Mouse (Mus musculus): ENCODE data around the gene Mcm10. TPM values are rescaled to one million over a fixed set of nuclear protein-coding genes. Genes with fewer than 3 reads are reported as not detected.

Gene Mcm10
- polyA plus RNA-seq, 1 experiment = 4.1 TPM

DNA sequence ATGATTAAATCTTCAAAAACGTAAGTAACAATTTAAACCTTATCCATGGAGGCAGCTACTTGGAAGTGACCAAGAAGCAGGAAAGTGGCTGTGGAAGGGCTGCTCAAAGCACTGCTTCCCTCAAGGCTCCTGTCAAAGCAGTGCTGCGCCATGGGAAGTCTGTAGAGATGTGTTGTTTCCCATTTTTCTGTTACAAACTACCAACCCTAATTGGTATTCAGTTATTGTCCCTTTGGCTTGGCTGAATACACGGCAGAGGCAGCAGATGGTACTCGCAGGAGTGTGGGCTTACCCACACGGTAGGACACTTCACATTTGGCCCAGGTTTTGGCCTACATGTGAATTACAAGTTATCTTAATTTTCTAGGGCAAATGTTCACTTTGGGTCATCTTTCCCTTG, 25.7 kb upstream of the Mcm10 start:
- H3K27ac ChIP-seq (ENCODE audit: control insufficient read depth, insufficient read depth, low read depth, low read length) = no peak overlapping the region
- no peaks in the 10 kb centered on the region for H3K4me1 ChIP-seq (ENCODE audit: control insufficient read depth, insufficient read depth, low read length)
- H3K4me3 ChIP-seq (ENCODE audit: control insufficient read depth, low read depth, low read length) = no peak overlapping the region
- H3K27me3 ChIP-seq (ENCODE audit: control insufficient read depth, insufficient read depth, low read length) = no peaks in the 10 kb centered on the region
- H3K36me3 ChIP-seq (ENCODE audit: control insufficient read depth, insufficient read depth, low read length) = peaks cover 2% of the 10 kb centered on the region; the same call in 1 of the 2 replicates
- TF ChIP-seq CTCF (IDR thresholded peaks at IDR 0.05; ENCODE audit: control insufficient read depth, insufficient read depth, insufficient replicate concordance, low read depth, low read length) (no peak), POLR2A (IDR thresholded peaks at IDR 0.05; ENCODE audit: control insufficient read depth, low read depth, low read length) (no peak)

DNA sequence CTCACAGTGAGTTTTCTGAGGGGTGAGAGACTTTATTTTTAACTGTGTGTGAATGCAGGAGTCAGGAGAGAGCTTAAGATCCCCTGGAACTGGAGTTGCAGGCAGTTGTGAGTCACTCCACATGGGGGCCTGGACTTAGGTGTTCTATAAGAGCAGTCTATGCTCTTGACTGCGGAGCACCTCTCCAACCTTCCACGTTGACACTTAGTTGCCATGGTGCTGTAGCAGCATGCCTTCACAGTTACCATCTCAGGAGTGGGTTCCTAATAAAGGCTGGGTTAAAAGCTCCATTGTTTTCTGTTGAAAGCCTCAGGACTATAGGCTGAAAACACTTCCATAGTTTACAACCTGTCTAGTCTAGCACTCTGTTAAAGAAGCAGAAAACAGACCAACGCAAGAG, 24.8 kb upstream of the Mcm10 start:
- no peak for TF ChIP-seq CTCF (IDR thresholded peaks at IDR 0.05; ENCODE audit: control insufficient read depth, insufficient read depth, insufficient replicate concordance, low read depth, low read length)
- no peaks in the 10 kb centered on the region for H3K27me3 ChIP-seq (ENCODE audit: control insufficient read depth, insufficient read depth, low read length)
- H3K36me3 ChIP-seq (ENCODE audit: control insufficient read depth, insufficient read depth, low read length) = peaks cover 2% of the 10 kb centered on the region; the same call in 1 of the 2 replicates
- H3K27ac ChIP-seq (ENCODE audit: control insufficient read depth, insufficient read depth, low read depth, low read length) = no peak overlapping the region
- H3K4me1 ChIP-seq (ENCODE audit: control insufficient read depth, insufficient read depth, low read length) = no peaks in the 10 kb centered on the region
- H3K4me3 ChIP-seq (ENCODE audit: control insufficient read depth, low read depth, low read length) = peak overlapping the region; percentile 8; the same call in 1 of the 2 replicates

DNA sequence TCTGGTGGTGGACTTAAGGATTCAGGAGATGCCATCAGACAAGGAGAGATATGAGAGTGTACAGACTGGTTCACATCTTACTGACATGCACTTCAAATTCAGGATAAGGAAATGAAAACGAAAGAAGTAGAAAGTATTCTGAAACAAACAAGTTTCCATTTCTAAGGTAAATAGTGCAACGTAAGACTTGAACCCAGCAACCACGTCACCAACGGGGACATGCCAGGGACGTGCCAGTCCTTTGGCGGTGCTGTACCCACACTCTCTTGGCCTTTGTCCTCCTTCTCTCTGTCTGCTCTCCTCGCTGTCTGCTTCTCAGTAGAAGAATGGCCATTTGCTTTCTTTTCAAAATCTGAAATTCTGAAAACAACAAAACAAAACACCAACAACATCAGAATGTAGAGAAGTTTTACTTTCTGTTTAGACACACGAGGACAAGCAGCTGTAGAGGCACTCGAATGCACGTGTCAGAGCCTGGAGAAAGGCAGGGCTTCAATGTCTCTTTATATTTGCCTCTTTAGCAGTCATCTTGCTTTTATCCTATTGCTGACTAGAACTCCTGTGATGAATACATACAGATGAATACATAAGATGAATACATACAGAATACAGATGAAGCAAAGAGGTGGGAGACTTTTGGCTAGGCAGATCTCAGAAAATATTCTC, 24.0 kb upstream of the Mcm10 start:
- H3K27me3 ChIP-seq (ENCODE audit: control insufficient read depth, insufficient read depth, low read length) = no peaks in the 10 kb centered on the region
- no peaks in the 10 kb centered on the region for H3K4me1 ChIP-seq (ENCODE audit: control insufficient read depth, insufficient read depth, low read length)
- no peak overlapping the region for H3K4me3 ChIP-seq (ENCODE audit: control insufficient read depth, low read depth, low read length)
- no peak overlapping the region for H3K27ac ChIP-seq (ENCODE audit: control insufficient read depth, insufficient read depth, low read depth, low read length)
- H3K36me3 ChIP-seq (ENCODE audit: control insufficient read depth, insufficient read depth, low read length) = peaks cover 2% of the 10 kb centered on the region; the same call in 1 of the 2 replicates
- TF ChIP-seq POLR2A (IDR thresholded peaks at IDR 0.05; ENCODE audit: control insufficient read depth, low read depth, low read length) = no peak
- no peak for TF ChIP-seq CTCF (IDR thresholded peaks at IDR 0.05; ENCODE audit: control insufficient read depth, insufficient read depth, insufficient replicate concordance, low read depth, low read length)

DNA sequence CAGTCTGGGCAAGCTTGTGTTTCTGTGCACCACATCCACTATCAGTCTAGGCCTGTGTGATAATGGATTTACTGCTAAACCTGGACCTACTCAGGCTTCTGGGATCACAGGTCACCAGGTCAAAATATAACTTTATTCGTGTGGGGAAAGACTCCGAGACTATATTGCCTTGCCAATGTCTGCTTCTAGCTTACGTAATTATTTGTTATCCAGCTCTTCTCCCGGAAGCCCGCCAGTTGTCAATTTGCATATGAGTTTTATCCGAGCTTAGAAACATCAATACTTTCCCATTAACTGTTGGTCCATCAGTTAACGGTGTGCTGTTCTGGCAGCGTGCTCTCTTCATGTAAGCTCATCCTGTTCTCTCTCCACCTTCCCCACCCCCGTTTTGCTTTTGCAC, 22.6 kb upstream of the Mcm10 start:
- no peak for TF ChIP-seq POLR2A (IDR thresholded peaks at IDR 0.05; ENCODE audit: control insufficient read depth, low read depth, low read length)
- TF ChIP-seq CTCF (IDR thresholded peaks at IDR 0.05; ENCODE audit: control insufficient read depth, insufficient read depth, insufficient replicate concordance, low read depth, low read length) = no peak
- H3K4me1 ChIP-seq (ENCODE audit: control insufficient read depth, insufficient read depth, low read length) = no peaks in the 10 kb centered on the region

DNA sequence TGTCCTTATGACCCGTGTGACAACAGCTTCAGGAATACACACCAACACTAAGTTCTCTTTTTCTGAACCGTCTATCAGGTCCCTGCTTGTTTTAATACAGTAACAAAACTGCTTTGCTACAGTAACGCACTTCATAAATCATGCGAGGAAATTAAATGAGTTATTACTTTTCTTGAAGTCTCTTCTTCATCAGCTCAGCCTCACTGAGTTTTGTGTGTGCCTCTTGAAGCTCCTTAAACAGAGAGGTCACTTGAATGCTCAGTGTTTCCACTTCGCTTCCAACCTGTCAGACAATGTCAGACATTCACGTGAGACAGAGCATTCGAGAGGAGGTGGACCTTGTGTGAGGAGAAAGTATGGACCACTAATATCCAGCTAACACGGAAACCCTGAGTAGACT, 22.2 kb upstream of the Mcm10 start:
- no peaks in the 10 kb centered on the region for H3K4me1 ChIP-seq (ENCODE audit: control insufficient read depth, insufficient read depth, low read length)
- TF ChIP-seq POLR2A (IDR thresholded peaks at IDR 0.05; ENCODE audit: control insufficient read depth, low read depth, low read length) = no peak
- no peak for TF ChIP-seq CTCF (IDR thresholded peaks at IDR 0.05; ENCODE audit: control insufficient read depth, insufficient read depth, insufficient replicate concordance, low read depth, low read length)
- no peak overlapping the region for H3K27ac ChIP-seq (ENCODE audit: control insufficient read depth, insufficient read depth, low read depth, low read length)
- H3K36me3 ChIP-seq (ENCODE audit: control insufficient read depth, insufficient read depth, low read length) = peaks cover 2% of the 10 kb centered on the region; the same call in 1 of the 2 replicates
- H3K4me3 ChIP-seq (ENCODE audit: control insufficient read depth, low read depth, low read length) = no peak overlapping the region
- H3K27me3 ChIP-seq (ENCODE audit: control insufficient read depth, insufficient read depth, low read length) = no peaks in the 10 kb centered on the region

More for the DNA sequence above, 22.6 kb upstream of the Mcm10 start:
- H3K27me3 ChIP-seq (ENCODE audit: control insufficient read depth, insufficient read depth, low read length) = no peaks in the 10 kb centered on the region
- no peak overlapping the region for H3K4me3 ChIP-seq (ENCODE audit: control insufficient read depth, low read depth, low read length)
- peaks cover 2% of the 10 kb centered on the region; the same call in 1 of the 2 replicates for H3K36me3 ChIP-seq (ENCODE audit: control insufficient read depth, insufficient read depth, low read length)
- H3K27ac ChIP-seq (ENCODE audit: control insufficient read depth, insufficient read depth, low read depth, low read length) = no peak overlapping the region

DNA sequence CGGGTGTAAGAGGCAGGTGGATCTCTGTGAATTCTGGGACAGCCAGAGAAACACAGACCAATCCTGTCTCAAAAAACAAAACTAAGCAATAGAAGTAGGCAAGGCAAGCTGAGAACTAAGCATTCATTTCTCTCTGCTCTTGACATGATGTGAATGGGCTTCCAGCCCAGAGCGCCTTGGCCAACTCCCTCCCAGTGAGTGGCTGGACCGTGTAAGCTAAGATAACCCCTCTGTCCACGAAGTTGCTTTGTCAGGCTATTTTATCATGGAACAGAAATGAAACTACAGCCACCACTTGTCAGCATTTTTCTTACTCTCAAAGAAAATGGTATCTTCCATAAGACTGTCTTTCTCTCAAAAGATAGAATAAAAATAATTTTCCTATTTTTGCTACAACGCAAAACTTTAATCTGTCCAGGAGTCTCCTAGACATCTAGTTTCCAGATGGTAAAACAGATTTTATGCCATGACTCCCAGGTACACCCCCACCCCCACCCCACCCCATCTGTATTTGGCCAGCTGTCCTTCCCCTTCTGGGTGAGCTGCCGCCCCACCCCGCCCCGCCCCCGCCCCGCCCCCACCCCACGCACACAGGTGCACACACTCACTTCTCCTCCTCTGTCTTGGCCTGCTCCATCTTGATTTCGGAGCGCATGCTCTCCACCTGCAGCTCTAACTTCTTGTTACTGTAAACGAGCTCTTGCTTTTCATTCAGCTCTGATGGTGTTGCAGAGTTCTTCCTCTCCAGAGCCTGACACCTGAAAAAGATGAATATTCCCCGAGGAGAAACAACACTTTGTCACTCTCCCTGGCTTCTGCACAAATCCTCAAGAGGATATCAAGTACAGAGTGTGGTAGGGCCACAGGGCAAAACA, 21.2 kb upstream of the Mcm10 start:
- no peaks in the 10 kb centered on the region for H3K27me3 ChIP-seq (ENCODE audit: control insufficient read depth, insufficient read depth, low read length)
- no peak overlapping the region for H3K27ac ChIP-seq (ENCODE audit: control insufficient read depth, insufficient read depth, low read depth, low read length)
- TF ChIP-seq CTCF (IDR thresholded peaks at IDR 0.05; ENCODE audit: control insufficient read depth, insufficient read depth, insufficient replicate concordance, low read depth, low read length) = no peak
- TF ChIP-seq POLR2A (IDR thresholded peaks at IDR 0.05; ENCODE audit: control insufficient read depth, low read depth, low read length) = no peak
- no peaks in the 10 kb centered on the region for H3K4me1 ChIP-seq (ENCODE audit: control insufficient read depth, insufficient read depth, low read length)
- no peaks in the 10 kb centered on the region; the same call in 1 of the 2 replicates for H3K36me3 ChIP-seq (ENCODE audit: control insufficient read depth, insufficient read depth, low read length)
- H3K4me3 ChIP-seq (ENCODE audit: control insufficient read depth, low read depth, low read length) = no peak overlapping the region

DNA sequence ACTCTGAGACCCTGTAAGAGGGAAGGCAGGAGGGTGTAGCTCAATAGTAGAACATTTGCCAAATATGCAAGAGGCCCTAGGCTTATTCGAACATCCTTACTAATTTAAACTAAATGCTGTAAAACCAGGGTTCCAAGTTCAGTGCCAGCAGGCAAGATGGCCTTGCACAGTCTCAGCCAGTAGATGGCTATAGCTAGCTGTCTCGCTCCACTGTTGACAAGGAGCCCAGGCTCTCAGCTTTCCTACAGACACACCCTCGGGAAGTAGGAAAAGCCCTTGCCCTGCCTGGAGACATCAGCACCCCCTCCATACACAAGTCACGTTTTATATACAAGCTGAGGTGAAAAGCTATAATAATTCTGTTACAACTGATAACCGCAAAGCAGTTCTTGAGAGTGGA, 20.1 kb upstream of the Mcm10 start:
- no peaks in the 10 kb centered on the region for H3K4me1 ChIP-seq (ENCODE audit: control insufficient read depth, insufficient read depth, low read length)
- TF ChIP-seq CTCF (IDR thresholded peaks at IDR 0.05; ENCODE audit: control insufficient read depth, insufficient read depth, insufficient replicate concordance, low read depth, low read length) (no peak), POLR2A (IDR thresholded peaks at IDR 0.05; ENCODE audit: control insufficient read depth, low read depth, low read length) (no peak)
- no peak overlapping the region for H3K4me3 ChIP-seq (ENCODE audit: control insufficient read depth, low read depth, low read length)
- H3K27ac ChIP-seq (ENCODE audit: control insufficient read depth, insufficient read depth, low read depth, low read length) = no peak overlapping the region
- no peaks in the 10 kb centered on the region for H3K27me3 ChIP-seq (ENCODE audit: control insufficient read depth, insufficient read depth, low read length)
- H3K36me3 ChIP-seq (ENCODE audit: control insufficient read depth, insufficient read depth, low read length) = peaks cover 2% of the 10 kb centered on the region

Measured in testis, adult 2 months (tissue).